Mouse (Mus musculus) left cerebral cortex, adult 11 months (tissue): Measurements from ENCODE around the gene Nkx2-9.

Experiments used
- DNase-seq: peaks from one replicate; pipeline ENCODE4 v3.0.0; 2022; ENCODE audit warnings: low spot score

The Nkx2-9 gene

DNA sequence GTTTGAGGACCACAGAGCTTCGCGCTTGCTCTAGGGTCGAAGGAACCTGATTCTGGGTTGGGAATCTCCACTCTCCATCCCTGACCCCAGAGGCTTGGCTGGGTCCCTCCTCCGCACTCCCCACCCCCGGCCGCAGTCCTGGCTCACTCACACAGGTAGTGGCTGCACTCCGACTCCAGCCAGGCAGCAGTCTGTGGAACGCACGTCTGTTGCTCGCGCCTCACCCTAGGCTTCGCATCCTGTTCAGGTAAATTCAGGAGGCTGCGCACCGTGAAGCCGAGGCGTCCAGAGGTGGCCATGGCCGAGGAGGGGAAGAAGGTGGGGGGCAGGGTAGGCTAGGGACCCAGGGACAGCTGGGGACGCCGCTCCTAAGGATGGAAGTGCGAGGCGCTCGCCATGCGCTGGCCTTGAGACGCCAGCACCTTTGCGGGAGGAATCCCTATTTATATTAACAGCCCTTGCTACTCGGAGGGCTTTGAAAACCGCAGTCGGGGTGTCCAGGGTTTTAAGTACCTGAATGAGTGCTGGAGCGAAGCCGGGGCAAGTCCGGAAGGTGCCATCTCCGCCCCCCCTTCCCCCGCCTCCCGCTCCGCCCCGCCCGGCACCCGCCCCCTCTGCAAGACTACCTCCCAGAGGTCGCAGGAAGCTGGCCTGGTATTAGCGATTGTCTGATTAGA is at the start of gene Nkx2-9:
Gene Nkx2-9 (minus strand): TSS at position 524 of the 677 bp plus-strand sequence.
- no peak for DNase-seq

- DNase-seq = peak; percentile 16
Measured at GRCm38 (mm10) chr12:56637181-56637566, 24.1 kb upstream of the Nkx2-9 start.

- peak; percentile 41 for DNase-seq
Measured at GRCm38 (mm10) chr12:56636534-56637180, 23.6 kb upstream of the Nkx2-9 start.

DNA sequence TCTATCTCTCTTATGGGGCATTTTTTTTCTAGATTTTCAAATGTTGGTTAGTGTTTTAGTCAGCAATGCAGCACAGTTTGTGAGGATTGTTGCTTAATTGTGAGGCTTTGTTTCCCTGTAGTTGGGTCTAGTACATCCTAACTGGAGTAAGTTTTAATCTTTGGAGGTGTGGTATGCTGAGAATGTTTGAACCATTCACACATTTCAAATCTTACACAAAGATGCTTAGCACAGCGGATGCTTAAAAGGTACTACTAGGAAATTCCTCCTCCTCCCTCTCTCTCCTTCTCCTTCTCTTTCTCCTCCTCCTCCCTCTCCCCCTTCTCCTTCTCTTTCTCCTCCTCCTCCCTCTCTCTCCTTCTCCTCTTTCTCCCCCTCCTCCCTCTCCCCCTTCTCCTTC is 3.0 kb upstream of the Nkx2-9 start:
- no peak for DNase-seq

- DNase-seq = no peak
Measured at GRCm38 (mm10) chr12:56615391-56615790, 2.3 kb upstream of the Nkx2-9 start.

DNA sequence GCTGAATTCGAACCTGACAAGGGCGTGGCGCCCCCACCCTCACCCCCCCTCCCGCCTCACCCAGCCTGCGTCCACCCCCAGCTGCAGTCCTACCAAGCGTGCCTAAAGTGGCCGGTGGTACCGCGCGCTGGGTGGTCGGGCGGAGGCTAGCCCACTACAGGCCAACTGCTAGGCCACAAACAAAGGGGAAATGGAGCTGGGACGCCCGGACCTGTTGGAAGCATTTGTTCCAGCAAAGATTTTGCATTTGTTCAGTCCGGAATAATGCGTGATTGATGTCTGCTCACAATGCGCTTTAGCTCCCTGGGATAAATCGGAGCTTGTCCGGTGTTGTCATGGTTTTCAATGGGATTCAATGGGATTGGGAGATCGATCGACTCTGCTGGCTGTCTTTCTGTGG is 1.4 kb upstream of the Nkx2-9 start:
- no peak for DNase-seq

- DNase-seq = no peak
Measured at GRCm38 (mm10) chr12:56613916-56614510, 929 bp upstream of the Nkx2-9 start.

- no peak for DNase-seq
Measured at GRCm38 (mm10) chr12:56613438-56613830, 350 bp upstream of the Nkx2-9 start.

GRCm38 (mm10) chr12:56612349-56612735 is 742 bp downstream of the Nkx2-9 start:
- DNase-seq = no peak

- no peak for DNase-seq
Measured at GRCm38 (mm10) chr12:56611504-56612348, 1.4 kb downstream of the Nkx2-9 start.

GRCm38 (mm10) chr12:56610851-56611250 is 2.2 kb downstream of the Nkx2-9 start:
- DNase-seq = no peak

DNA sequence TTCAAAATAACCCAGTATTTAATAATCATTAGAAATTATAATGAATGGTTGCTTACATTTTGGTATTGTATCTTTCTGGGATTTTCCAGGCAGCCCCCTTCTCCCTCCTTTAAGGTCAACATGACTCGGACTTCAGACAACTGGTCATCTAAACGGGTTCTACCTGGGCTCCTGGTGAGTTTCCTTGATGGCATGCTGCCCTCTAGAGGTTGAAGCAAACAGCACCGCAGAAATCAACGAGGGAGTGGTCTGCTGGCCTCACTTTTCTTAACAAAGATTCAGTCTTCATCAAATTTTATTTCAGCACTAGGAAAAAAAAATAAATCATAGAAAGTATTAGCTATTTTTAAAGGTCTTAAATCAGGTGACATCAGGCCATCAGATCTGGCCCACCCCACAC is 21.4 kb downstream of the Nkx2-9 start:
- DNase-seq = no peak

- DNase-seq = no peak
Measured at GRCm38 (mm10) chr12:56587830-56588229, 25.3 kb downstream of the Nkx2-9 start.
